Mouse (Mus musculus) neutrophil, adult 5-6 weeks (primary cell): ENCODE results near the gene Gm20521. TPM values are rescaled to one million over a fixed set of nuclear protein-coding genes. Genes with fewer than 3 reads are reported as not detected.

Experiments
- total RNA-seq: library from RNA; stranded (forward); fragments of 200-1000 nt; gene quantifications from 2 replicates; pipeline ENCODE4 v1.2.3, GENCODE M21; 2017

Gene Gm20521
- total RNA-seq, 1 experiment from 2014 or later, result not detected

Other genes with a start within 250 kb of the Gm20521 start
- gene Gm17606, start 242.5 kb upstream of the Gm20521 start, total RNA-seq, result not detected in 2 replicates
- 1.5 and 2.5 TPM in 2 replicates for gene Cdh24, start 242.1 kb upstream of the Gm20521 start, total RNA-seq
- gene 1700123O20Rik, start 197.2 kb upstream of the Gm20521 start, total RNA-seq, result 24.8 and 28.1 TPM in 2 replicates
- gene Acin1, start 196.5 kb upstream of the Gm20521 start, total RNA-seq, result 373 and 387 TPM in 2 replicates
- not detected in 2 replicates for gene Gm29776, start 184.6 kb upstream of the Gm20521 start, total RNA-seq
- 9.1 and 9.2 TPM in 2 replicates for gene Cebpe, start 171.3 kb upstream of the Gm20521 start, total RNA-seq
- 0.49 and 0.81 TPM in 2 replicates for gene Slc7a8, start 101.5 kb upstream of the Gm20521 start, total RNA-seq
- not detected in 2 replicates for gene Rnf212b, start 69.3 kb upstream of the Gm20521 start, total RNA-seq
- 9.2 and 9.7 TPM in 2 replicates for gene Homez, start 12.5 kb upstream of the Gm20521 start, total RNA-seq
- gene Ppp1r3e, start 5.9 kb upstream of the Gm20521 start, total RNA-seq, result 0.47 TPM in 1 of 2 replicates, not detected in the other
- gene Bcl2l2, start 64 bp upstream of the Gm20521 start, total RNA-seq, result 3.6 and 6.6 TPM in 2 replicates
- gene Pabpn1, start 9.1 kb downstream of the Gm20521 start, total RNA-seq, result 198 and 209 TPM in 2 replicates
- gene Slc22a17, start 29.7 kb downstream of the Gm20521 start, total RNA-seq, result 0.25 and 0.47 TPM in 2 replicates
- gene Efs, start 42.7 kb downstream of the Gm20521 start, total RNA-seq, result not detected in 2 replicates
- gene Il25, start 49.3 kb downstream of the Gm20521 start, total RNA-seq, result not detected in 2 replicates
- gene Cmtm5, start 52.8 kb downstream of the Gm20521 start, total RNA-seq, result not detected in 2 replicates
- gene Myh6, start 83.5 kb downstream of the Gm20521 start, total RNA-seq, result not detected in 2 replicates
- not detected in 2 replicates for gene Gm17428, start 93.5 kb downstream of the Gm20521 start, total RNA-seq
- gene Myh7, start 111.2 kb downstream of the Gm20521 start, total RNA-seq, result not detected in 2 replicates
- gene Ngdn, start 132.0 kb downstream of the Gm20521 start, total RNA-seq, result 58.9 and 73.5 TPM in 2 replicates
- gene Zfhx2, start 208.9 kb downstream of the Gm20521 start, total RNA-seq, result 7.2 and 7.8 TPM in 2 replicates
- gene Thtpa, start 211.3 kb downstream of the Gm20521 start, total RNA-seq, result 5.2 TPM in 2 replicates
- gene Ap1g2, start 223.2 kb downstream of the Gm20521 start, total RNA-seq, result 48.5 TPM in 2 replicates
- 0.12 TPM in 1 of 2 replicates, not detected in the other for gene Jph4, start 233.5 kb downstream of the Gm20521 start, total RNA-seq